Mouse (Mus musculus) cerebellum, adult (tissue): Measurements from ENCODE around the gene Twistnb.

Experiments
- ATAC-seq: cut with Nextera tagmentation; 2 replicates; pipeline ENCODE4 v1.9.2; 2017; ENCODE audit warnings: mild to moderate bottlenecking, moderate library complexity, mixed read lengths; ENCODE audit not compliant: insufficient number of reproducible peaks, low FRiP score, low TSS enrichment

Gene Twistnb

GRCm38 (mm10) chr12:33429387-33430160 is at the start of gene Twistnb:
TSS of gene Twistnb (plus strand) at chr12:33429635.
- peak; percentile 91 for ATAC-seq

DNA sequence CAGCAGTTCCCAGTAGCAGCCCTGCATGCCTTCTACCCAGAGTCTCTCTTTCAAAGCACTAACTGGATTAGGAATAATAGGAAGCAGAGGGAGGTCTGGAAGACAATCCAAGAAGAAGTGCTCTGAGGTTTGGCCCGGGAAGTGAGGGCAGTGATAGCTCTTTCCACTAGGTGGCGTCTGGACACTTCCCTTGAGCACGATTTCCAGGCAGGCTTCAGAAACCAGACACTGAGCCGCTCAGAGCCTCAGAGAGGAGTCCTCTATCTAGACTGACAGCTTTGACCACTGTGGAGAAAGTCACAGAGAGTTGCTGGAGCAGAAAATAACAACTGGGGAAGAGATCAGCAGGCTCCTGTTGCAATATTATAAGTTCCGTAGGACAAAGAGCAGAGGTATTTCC is 40.6 kb upstream of the Twistnb start:
- peak; percentile 89 for ATAC-seq

DNA sequence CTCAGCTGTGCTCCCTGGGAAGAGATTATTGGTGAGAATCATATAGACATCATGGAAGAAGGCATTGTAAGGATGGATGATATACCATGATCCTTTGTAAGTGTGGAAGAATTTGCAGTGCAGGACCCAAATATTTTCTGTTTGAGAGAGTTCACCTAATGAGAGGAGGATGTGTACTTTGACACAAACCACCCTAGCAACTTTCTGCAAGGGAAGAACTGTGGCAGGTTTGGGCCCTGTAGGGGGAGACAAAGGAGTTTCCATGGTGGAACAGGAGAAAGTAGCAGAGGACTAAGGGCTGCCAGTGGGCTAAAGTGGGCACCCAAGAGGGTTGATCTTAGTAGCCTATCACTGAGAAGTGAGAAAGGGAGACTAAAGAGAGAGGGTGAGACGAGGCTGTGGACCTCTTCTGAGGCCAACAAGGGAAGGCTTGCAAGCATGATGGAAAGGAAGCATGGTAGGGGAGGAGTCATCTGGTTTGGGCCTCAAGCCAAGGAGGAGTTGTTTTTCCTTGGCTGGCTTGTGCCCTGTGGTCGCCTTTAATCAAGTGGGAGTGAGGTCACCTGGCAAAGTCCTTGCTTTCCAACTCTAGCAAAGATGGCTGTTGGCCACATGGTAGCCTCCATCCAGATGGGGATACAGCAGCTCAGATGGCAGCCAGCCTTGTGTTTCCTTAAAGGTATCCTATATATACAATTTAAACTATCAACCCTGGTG is 38.4 kb upstream of the Twistnb start:
- no peak for ATAC-seq

DNA sequence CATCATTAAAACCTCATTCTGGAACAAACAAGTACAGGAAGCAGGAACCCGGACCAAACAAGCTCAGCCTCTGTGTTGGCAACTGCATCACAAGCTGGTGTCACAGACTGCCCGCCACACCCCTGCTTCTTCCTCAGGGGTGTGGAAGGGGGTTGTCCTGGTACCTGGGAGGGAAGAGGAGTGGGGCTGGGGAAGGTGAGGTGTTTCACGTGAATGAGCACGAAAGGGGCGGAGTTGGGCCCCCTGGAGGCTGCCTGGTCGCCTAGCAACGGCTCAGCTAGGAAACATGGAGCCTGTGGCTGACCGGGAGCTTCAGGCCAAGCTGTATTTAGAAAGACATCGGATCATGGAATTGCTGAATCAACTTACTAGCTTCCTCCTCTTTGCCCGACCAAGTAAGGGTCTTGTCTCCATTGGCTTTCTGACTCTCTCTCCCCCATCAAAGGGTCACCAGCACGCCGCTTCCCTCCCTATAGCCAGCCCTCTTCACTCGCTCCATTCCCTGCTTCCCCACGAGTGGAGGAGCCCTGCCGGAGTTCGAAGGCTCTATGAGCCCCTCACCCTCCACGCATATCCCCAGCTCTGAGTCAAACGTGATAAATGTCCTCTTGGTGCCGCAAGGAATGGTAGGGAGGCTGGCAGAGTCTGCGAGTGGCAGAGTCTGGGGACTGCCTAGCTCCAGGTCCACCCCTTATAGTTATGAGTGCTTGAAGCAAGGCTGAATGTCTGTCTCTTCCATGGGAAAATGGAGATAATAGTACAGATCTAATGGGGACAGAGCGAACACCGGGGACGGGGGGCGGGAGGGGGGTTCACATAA is 34.4 kb upstream of the Twistnb start, which contains the start of gene Efcab10:
Gene Efcab10, plus strand, starts transcription at position 51 of the 820 bp plus-strand sequence.
- ATAC-seq, result no peak

DNA sequence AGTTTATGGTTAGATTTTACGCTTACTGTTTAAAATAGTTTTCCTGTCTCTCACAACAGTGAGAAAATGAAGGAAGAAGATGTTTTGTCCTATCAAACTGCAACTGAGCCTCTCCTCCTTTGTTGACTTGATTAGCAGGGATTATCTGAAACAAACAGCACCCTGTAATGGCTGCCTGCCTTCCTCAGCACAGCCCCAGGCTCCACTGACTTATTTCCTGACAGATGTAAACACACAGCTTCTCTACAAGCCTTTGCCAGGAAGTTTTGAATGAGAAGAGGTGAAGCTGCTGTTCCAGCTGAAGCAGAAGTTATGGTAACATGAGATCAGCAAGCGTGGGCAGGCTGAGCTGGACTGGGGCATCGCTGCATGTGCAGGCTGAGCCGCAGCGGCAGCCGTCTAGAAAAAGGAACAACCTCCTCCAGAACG is 26.2 kb upstream of the Twistnb start:
- ATAC-seq, result no peak

- no peak for ATAC-seq
Measured at GRCm38 (mm10) chr12:33404996-33405395, 24.4 kb upstream of the Twistnb start.

- no peak for ATAC-seq
Measured at GRCm38 (mm10) chr12:33405398-33406026, 23.9 kb upstream of the Twistnb start.

GRCm38 (mm10) chr12:33411580-33412151 is 17.8 kb upstream of the Twistnb start:
- ATAC-seq, result no peak

GRCm38 (mm10) chr12:33424329-33424728 is 5.1 kb upstream of the Twistnb start:
- ATAC-seq, result 0 out of 2 replicates have a peak, but pooled peaks have one; percentile 42

DNA sequence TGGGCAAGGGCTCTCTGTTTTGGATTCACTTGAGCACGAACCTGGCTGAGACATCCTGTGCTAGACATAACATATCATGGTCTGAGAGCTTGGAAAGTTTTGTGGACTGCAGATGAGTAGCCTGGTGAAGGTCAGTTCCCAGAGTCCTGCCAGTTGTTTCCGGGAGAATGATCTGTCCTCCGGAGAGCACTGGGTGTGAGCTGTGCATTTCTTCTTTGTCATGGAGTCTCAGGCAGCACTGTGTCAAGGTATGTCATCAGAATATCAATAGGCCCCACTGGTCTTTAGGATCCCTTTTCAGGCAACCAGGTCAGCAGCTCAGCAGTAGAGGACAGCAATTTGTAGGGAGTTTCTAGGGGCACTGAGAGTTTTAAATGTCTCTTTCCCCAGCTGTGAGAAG is 2.1 kb upstream of the Twistnb start:
- no peak for ATAC-seq

DNA sequence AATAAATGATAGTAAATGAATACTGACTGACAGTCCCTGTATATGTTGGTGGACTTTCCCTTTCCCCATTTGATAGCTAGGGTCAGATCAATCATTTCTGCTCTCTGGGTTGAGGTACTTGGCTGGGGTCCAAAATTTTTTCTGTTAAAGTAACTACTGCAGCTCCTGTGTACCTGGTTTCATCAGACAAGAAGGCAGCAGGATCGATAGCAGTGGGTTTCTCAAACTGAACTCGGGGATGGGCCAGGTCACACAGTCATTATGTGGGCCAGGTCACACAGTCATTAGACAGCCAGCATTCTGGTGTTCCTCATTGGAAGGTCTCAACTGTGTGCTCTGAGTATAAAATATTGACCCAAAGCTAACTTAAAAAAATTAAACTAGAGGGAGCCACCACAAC is 1.7 kb upstream of the Twistnb start:
- no peak for ATAC-seq

DNA sequence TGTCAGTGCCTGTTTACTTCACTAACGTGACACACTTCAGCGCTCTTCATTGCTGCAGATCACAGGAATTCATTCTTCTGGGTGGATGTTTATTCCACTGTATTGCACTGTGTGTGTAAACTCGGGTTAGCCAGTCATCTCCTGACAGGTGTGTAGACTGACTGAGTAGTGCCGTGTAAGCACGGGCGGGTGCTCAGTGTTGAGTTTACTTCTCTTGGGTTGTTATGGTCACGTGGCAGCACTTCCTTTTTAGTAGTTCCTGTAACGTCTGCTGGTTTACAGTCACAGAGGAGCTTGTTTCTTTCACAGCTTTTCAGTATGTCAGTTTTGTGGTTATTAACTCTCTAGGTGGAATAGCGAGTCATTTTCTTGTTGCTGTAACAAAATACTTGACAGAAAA is 4.4 kb downstream of the Twistnb start:
- no peak for ATAC-seq

DNA sequence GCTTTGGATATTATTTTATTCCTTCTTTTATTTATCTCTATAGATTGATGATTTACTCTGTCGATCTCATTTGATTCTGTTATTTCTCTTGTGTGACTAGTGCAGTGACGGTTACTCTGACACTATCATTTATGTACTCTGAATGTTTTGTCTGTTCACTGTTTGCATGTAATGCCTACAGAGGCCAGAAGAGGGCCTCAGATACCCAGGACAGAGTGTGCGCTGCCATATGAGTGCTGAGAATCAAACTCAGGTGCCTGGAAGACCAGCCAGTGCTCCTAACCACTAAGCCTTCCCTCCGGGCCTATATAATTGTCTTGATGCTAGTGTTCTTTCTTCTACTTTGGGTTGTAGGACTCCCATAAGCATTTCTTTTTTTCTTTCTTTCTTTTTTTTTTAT is 5.3 kb downstream of the Twistnb start:
- no peak for ATAC-seq

- no peak for ATAC-seq
Measured at GRCm38 (mm10) chr12:33455418-33455817, 26.0 kb downstream of the Twistnb start.

- no peak for ATAC-seq
Measured at GRCm38 (mm10) chr12:33456242-33456641, 26.8 kb downstream of the Twistnb start.

GRCm38 (mm10) chr12:33480975-33481374 is 51.5 kb downstream of the Twistnb start:
- ATAC-seq, result no peak

DNA sequence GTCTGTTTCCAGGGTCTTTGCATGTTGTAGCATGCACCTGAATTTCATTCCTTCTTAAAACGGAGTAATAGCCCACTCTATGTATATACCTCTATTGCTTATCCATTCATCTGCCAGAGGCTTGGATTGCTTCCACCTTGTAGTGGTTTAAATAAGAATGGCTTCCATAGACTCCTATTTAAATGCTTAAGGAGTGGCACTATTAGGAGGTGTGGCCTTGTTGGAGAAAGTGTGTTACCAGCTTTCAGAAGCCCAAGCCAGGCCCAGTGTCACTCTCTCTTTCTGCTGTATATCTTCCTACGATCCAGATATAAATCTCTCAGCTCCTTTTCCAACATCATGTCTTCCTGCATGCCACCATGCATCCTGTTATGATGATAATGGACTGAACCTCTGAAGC is 53.5 kb downstream of the Twistnb start:
- no peak for ATAC-seq
